Mouse (Mus musculus) cerebral cortex, adult 2 months (tissue): Measurements from ENCODE around the gene Elk3.

Experiments used
- WGBS: fragments of 180-500 bp; shearing (Covaris S2); methylation state at CpG from one replicate; pipeline ENCODE4 v1.1.7; 2018; 5-methylcytosine and 5-hydroxymethylcytosine counted together

Gene Elk3

DNA sequence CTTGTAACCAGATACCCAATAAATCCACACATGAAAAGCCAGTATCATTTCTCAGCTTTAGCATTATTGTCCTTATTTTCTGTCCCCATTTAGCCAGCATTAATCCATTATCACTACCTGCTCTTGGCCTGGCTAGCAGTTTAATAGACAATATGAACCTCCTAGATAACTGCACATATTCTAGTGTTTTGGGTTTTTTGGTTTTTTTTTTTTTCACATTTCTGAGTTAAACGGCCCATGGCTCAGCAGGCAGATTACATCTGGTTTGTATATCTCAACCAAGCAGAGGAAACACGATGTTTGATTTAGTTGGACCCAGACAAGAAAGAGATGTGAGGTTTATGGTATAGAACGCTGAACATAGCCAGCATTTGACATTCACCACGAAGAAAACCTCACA is 41.2 kb downstream of the Elk3 start:
- 57% methylated on average over 4 of the region's 4 CpGs for WGBS

DNA sequence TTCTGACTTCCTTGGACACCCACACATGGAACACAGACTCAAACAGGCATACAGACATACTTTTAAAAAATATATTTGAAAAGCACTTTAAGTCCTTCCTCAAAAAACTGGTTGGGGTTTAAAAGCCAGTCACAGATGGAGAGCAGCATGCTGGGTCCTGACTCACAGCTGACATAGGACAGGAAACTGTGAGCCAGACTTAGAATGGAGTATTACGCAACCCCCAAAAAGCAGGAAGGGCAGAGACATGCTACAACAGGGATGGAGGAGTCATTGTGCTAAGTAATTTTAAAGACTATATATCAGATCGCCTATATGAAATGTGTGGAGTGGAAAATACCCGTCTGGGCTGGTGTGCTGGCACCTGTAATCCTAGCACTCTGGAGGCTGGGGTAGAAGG is 42.6 kb downstream of the Elk3 start:
- WGBS, result 86% methylated on average over 3 of the region's 3 CpGs

DNA sequence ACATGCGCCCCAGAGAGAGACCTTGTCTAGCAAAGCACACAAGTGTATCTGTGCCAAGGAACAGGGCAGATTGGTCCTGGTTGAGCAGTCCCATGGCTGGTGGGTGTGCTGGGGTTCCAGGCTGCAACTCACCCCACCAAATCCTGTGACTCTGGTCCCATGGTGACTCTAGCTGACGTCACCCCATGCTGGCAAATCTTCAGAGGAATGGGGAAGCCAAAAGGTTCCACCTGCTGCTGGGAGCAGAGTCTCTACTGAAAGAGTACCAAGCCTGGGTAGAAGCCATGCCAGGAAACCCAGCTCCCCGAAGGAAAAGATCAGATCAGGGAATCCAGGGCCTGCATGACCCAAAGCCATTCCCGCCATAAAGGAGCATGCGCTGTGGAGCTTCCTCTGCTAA is 43.4 kb downstream of the Elk3 start:
- WGBS, result 82% methylated on average over 5 of the region's 5 CpGs

DNA sequence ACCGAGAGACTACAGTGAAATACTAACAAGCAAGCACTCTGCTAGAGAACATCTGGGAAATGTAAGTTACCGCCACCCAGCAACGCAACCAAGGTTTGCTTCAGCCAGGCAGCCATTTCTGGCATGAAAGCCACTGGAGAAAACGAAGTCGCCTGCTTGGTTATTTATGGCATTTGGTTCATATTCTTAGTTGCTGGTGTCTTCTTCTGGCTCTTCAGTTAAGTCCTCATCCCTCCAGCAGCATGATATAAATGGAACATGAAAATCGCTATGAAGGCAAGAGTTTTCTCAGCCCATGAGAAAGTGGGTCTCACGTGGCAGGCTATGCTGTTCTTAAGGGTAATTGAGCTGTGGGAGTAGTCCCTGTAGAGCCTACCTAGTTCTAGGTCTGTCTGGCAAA is 44.4 kb downstream of the Elk3 start:
- 55% methylated on average over 7 of the region's 7 CpGs for WGBS

DNA sequence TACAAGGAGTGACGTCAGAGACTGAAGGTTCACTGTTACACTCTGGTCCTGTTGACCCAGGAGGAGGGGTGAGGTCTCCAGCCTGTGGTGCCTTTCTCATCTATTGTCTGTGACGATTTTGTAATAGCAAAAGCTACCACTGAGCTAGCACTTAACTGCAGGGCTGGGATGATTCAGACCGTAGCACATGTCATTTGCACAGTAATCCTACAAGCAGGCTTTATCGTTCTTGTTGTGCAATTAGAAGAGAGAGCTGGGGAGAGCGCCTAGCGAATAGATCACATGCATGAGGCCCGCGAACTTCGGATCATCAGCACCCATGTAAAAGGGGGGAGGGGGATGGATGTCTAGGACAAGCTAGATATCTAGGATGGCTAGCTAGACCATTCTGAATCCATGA is 45.1 kb downstream of the Elk3 start:
- WGBS, result 58% methylated on average over 9 of the region's 9 CpGs

DNA sequence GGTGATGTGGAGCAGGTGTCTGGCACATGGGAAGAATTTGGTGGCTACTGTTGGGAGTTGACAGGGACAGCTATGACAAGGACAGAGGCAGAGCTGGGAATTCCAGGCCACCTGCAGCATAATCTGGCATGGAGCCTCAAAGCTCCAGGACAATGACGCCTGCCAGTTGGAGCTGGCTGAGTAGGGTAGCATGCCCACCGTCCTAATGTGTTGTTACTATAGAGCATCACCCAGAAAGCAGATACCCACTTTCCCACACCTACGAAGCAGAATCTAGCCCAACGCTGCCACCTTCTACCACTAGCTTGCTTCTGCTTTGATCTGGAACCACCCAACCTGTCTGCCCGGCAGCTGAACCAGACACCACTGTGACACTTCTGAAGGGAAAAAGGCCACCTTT is 46.9 kb downstream of the Elk3 start:
- WGBS, result 43% methylated on average over 5 of the region's 5 CpGs

DNA sequence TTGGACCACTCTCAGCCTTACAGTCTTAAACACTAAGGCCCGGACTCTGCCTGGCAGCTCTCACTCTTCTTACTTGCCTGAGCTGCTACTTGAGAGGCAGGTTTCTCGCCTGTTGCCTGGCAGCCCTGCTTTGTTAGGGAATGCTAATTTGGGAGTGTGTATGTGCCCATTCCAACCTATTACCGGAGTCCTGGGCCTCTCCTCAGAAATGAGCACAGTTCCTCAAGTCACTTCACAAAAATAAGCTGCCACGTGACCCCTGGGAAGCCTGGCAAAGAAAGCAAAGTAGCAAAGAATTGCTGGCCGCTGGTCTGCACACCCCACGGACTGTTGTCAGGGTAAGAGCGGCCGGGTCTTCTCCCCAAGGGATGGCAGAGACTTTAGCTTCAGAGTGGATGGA is 47.5 kb downstream of the Elk3 start:
- WGBS, result 41% methylated on average over 8 of the region's 8 CpGs

DNA sequence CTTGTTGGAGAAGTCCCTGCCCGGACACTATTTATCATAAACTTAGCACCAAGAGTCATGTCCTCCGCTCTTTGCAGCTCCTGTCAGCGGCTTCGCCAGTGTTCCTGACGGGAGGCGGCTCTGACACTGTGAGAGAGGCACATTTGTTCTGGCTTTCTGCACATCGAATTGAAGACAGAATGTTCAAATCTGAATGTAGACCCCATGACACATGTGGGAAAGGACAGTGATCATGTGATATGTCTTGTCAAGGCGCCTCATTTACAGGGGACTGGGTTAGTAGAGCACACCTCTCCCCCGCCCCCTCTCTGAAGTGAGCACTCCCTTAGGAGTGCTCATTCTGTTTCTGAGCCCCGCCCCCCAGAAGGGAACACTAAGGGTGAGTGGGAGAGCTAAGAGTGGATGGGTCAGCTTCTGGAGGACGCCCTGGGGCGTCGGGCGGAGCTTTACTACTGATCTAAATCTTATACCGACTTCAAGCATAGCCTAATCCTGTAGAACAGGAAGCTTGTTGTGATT is 48.9 kb downstream of the Elk3 start:
- WGBS, result 17% methylated on average over 15 of the region's 15 CpGs

DNA sequence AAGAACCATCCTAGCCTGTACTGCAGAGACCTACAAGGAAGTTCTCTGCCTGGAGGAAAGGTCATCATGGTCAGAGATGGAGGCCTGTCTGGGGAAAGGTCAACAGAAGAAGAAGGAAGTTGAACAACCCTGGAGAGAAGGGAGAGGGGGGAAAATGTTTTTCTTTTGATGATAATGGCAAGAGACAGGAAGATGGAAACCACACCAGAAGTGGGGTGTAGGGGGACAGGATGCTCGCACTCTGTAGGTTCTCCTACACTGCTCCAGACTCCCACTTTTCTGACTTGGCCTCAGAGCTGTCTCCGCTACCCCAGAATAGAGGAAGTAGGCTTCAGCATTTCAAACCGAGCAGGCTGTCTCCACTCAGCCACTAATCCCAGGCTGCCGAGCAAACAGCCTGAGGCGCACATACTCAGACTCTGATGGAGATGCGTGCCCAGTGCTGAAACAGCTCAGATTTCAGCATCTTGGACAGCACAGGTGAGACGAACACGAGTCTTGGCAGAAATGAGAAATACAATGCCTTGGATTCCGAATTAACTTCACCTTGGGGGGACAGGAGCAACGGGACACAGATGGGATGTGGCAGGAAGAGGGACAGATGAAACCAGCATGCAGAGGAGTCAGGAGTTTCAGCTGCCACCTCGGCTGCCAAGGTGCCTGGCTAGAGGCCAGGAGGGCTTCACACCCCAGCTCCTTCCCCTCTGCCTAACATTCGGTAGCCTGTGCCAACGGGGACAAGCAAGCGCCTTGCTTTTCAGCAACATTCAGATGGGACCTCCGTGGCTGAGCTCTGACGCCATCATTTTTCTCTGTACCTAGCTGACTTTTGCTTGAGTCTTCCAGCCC is 49.6 kb downstream of the Elk3 start:
- WGBS, result 14% methylated on average over 16 of the region's 16 CpGs

DNA sequence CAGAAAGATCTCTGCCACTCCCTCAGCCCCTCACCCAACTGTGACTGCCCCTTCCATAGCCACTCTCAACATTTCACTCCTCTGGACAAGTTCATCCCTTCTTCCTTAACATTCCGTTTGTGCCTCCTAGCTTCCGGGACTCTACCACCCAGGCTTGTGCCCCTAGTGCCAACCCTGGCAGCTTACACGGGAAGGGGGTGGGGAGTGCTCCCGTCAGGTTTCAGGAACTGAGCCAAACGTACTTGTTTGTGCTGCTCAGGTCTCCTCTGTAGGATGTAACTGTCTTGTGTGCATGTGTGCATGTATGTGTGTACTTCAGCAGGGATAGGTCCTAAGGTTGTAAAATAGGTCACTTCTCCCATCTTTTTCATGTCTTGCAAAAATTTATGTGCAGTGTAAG is 51.1 kb downstream of the Elk3 start:
- 30% methylated on average over 5 of the region's 5 CpGs for WGBS

DNA sequence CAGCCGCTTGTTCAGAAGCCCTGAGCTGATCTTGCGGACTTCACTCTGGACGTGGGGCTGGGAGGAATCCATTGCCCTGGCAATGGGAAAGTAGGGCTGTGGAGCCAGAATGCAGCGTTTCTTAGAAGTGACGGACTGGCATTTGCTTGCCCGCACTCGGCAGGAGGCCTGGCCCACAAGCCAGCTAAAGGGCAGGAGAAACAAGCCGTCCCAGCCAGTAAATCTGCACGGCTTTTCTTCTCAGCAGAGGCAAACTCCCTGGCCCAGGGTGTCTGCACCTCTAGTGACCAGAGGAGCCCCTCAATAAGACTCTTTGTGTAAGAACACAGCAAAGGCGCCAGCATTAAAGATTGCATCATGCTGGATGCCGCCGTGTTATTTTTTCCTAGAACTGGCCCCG is 55.6 kb downstream of the Elk3 start:
- 29% methylated on average over 13 of the region's 13 CpGs for WGBS

DNA sequence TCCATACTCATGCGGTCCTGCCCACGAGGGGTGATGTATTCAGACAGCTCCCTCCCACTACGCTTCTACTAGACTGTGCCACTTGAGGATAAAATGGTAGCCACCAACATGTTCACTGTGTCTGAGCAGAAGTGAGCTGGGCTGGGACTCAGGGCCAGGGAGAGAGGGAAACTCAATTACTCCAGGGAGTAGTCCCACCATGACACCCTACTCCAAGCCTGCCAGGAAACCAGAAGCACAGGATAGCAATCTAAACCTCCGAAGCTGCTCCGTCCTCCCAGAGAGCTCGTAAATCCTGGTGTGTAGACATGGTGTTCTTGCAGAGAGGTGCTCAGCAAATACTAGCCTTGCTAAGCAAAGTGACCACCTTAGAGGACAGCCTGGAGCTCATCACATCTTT is 57.8 kb downstream of the Elk3 start:
- WGBS, result 79% methylated on average over 6 of the region's 6 CpGs

DNA sequence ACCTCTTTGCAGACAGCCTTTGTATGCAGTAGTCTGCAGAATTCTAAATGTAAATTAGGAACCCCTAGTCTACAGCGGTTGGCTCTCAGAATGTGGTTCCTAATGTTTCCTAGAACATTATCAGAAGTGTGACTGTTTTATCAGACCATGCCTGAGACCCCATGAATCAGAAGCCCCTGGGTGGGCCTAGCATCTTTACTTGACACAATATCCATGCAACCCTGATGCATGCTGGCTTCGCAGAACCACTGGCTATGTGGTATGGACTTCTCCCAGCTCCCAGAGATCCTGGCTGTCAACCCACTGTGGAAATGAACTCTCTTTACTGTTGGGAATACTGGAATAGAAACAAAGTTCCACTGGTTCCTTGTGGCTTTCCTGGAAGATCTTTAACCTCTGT is 58.3 kb downstream of the Elk3 start:
- 80% methylated on average over 2 of the region's 2 CpGs for WGBS

DNA sequence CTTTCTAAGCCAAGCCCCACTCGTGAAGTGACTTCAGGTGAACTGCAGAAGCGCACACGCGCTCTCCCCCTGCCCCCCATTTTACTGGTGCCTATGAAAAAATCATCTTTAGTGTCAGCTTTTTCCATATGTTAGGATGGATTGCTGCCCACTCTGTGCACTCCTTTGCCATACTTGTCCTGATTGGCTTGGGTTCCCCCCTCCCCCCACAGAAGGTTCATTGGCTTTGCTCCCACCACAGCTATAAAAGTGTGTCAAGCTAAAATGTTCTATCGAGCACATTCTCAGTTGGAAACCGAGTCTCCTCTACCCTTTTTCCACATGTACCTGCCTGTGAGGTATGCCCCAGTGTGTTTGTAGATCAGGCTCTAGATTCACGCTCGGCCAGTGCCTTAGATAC is 59.5 kb downstream of the Elk3 start:
- 53% methylated on average over 8 of the region's 8 CpGs for WGBS

DNA sequence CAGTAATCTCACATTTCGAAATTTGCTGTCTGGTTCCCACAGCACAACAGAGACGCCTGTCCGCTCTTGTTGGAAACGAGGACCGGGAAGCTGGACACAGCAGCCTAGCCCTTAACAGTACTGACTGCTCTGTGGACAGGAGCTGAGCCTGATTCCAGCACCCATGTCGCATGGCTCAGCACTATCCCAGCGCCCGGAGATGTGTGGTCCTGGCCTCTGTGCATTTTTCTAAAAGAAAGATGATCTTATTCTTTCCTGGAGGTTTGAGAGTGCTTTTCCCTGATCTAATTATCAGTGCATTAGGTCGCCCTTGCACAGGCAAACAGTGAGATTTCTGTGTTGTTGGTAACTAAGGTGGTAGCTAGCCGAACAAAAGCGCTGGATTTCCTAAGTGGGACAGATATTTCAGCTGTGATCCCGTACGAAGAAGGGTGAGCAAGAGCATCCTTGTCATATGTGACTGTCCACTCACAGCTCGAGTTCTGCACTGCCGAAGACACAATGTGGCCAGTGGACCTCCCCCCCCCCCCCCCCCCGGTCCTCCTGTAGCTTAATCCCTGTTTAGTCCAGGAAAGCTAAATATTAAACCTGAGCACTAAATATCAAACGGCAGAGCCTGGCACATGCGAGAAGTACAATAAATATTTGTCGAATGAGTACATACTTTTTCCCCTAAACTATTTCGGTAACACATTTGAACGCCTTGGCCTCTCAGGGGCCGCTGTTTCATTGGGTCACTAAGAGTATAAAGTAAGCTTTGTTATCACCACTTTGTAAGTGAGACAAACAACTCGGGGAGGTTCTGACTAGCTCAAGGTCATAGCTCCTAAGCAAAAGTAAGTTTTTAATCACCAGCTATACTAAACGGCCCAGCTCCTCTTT is 60.3 kb downstream of the Elk3 start:
- 52% methylated on average over 24 of the region's 24 CpGs for WGBS

DNA sequence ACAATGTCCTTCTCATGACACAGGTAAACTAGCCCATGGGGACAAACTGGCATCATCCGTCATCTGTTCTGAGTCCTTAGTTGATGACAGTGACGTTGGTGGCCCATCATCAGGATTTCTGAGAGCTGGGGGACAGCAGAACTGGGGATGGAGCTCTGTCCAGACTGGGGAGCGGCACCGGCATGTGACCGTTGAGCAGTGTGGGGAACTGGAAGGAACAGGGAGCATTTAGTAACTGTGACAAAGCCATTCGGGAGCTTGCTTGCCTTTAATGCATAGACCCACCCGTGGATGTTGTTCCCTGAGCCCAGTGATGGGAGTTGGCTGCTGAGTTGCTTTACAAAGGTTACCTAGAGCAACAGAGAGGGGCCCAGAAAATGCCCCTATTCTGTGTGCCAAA is 61.0 kb downstream of the Elk3 start:
- WGBS, result 48% methylated on average over 7 of the region's 7 CpGs

DNA sequence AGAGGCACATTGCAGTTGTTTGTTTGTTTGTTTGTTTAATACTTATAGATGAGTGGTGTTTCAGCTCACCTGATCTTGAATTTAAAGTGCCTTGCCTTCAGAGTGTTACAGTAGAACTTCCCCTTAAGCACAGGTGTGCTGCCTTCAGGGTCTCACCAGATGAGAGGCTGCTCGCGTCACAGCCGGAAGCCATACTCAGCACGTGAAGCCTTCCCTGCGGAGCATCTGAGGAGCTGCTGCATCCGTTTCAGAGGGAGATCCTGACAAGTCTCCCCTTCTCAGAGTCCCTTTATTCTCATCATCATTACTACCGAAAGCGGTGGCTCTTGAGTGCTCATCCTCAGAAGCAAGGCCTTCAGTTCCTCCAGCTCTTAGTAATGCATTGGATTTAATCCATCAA is 62.5 kb downstream of the Elk3 start:
- 42% methylated on average over 8 of the region's 8 CpGs for WGBS

DNA sequence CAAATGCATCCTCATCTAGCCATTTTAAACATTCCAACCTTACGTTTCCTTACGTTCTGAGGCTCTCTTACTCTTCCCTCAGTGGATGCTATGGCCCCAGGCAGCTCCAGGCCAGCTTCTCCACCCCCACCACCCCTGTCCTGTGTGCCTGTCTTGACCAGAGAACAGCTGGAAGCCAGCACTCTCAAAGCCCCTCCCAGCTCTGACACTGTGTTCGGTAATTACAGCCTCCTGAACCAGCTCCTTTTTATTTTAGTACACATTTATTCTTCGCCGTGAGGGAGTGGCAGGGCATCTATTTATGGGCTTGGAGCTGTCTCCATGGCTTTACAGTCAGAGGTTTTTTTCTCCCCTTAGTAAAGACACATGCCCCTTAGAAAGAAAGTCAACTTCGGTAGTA is 63.0 kb downstream of the Elk3 start:
- 38% methylated on average over 6 of the region's 6 CpGs for WGBS

DNA sequence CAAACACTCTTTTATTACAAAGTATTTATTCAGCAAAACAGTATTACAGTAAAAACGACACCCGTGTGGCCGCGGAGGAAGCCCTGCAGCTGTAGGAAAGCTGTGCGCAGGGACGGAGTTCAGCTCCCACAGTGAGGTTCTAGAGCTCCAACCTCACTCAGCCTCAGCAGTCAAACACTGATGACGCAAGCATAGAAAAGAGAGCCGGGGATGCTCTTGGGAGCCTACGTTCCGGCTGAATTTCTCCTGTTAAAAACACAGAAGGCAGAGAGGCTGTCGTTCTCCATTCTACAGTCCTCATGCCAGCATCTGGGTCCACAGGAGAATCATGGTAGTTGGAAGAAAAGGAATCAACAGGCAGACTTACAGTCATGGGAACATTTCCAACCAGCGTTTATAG is 63.5 kb downstream of the Elk3 start:
- 47% methylated on average over 12 of the region's 12 CpGs for WGBS

DNA sequence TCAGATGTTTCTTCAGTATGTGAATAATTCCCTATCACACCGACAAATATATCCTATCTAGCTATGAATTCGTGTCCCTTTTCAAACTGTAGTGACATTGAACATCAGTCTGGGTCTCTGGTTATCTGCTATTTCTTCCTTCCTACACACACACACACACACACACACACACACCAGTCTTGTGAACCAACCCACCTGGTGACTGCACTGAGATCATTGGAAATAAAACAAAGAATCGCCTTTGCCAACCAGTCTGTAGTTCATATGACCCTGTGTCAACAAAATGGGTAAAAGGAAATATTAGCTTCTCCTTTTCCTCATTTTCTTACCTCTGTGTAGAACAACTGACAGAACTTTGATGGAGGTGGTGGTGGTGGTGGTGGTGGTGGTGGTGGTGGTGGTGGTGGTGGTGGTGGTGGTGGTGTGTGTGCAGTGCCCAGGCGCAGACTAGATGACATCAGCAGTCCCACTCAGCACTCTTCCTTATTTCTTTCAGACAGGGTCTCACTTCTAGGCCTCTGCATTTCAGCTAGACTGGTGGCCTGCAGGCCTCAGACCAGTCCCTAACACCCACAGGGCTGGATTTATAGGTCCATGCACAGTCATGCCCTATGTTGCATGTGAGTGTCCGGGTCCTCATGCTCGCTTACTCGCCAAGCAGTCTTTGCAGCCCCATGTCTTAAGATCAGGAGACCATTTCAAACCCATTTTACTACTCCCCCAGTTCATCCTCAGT is 64.6 kb downstream of the Elk3 start:
- 87% methylated on average over 7 of the region's 7 CpGs for WGBS

DNA sequence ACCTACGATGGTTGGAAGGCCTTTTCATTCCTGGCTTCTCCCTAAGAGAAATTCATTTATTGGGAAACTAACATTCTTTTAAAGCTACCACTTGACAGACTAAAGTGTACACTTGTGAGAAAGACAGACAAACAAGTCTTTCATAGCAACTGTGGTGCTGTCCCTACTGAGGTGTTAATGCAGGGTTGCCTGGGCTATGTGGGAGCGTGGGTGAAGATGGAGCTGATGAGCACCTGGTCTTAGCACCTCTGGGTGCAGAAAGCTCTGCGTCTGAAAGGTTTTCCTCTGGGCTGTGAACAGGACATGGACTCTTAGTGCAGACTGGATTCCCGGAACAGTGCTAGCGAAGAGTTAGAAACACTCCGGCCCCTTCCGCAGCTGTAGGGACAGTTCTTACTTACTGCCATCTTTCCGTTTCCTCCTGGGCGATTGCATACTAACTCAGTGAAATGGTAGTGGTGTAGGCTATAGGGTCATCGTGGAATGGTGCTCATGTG is 66.7 kb downstream of the Elk3 start:
- WGBS, result 83% methylated on average over 10 of the region's 10 CpGs

DNA sequence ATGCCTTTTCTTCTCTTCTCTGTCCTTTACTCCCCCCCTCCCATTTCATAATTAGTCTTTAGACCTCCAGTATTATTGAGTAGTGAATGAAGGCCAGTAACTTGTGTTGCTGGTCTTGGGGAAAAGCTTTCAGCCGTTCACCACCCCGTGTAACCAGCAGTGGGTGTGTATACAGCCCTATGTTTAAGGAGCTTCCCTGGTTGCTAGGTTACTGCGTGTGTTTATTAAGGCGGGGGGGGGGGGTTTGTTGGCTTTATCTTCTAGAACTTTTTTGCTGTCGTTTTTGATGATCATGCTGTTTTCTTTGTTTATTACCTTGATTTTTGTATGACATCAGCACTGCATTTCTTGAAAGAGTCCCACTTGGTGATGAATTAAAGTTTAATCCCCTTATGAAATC is 68.1 kb downstream of the Elk3 start:
- 29% methylated on average over 5 of the region's 5 CpGs for WGBS
